Mouse (Mus musculus) erythroblast, embryonic 14.5 days (primary cell): Measurements from ENCODE around the gene Hsdl1.

ENCODE experiments used
- GATA1 ChIP-seq: IDR thresholded peaks from 2 replicates; pipeline ENCODE4 v1.6.1; 2012; ENCODE audit warnings: low read length, inconsistent platforms, mixed read lengths
- TAL1 ChIP-seq: IDR thresholded peaks from 3 replicates; pipeline ENCODE4 v1.6.1; 2012; ENCODE audit warnings: low read length, inconsistent platforms, mixed read lengths

GRCm38 (mm10) chr8:119555861-119556260 is 19.1 kb downstream of the Hsdl1 start:
- TF ChIP-seq GATA1 (no peak), TAL1 (no peak)
